Mouse (Mus musculus): ENCODE results near the gene H2al1a. TPM values are rescaled to one million over a fixed set of nuclear protein-coding genes. Genes with fewer than 3 reads are reported as not detected.
"Not testable (repeated sequence)": the region's sequence is repeated elsewhere in the genome, so short reads cannot be mapped to it uniquely, and the experiment has no call there.

H2al1a gene
- polyA plus RNA-seq (2015; fragmentation: Nextera tagmentation; extraction: Ambion mirVana): not detected in 2 replicates

GRCm38 (mm10) chrX:11298957-11299356 lies at the start of gene H2al1a:
TSS of gene H2al1a (plus strand) at chrX:11299257.
- WGBS (ENCODE audit: insufficient replicate concordance): no CpG with 5 or more reads among the region's 3 CpGs
- H3K9ac ChIP-seq; ATAC-seq (ENCODE audit: insufficient read depth): not testable (repeated sequence)

GRCm38 (mm10) chrX:11250155-11250554 lies 48.9 kb upstream of the H2al1a start:
- WGBS (ENCODE audit: insufficient replicate concordance): 46% methylated on average over 12 of the region's 12 CpGs
- no peak overlapping the region for H3K27ac ChIP-seq (replicated peaks)
- H3K4me1 ChIP-seq (replicated peaks): no peaks in the 10 kb centered on the region
- no peak overlapping the region for H3K9ac ChIP-seq
- H3K9me3 ChIP-seq (replicated peaks): no peaks in the 10 kb centered on the region
- H3K27me3 ChIP-seq: no peaks in the 10 kb centered on the region
- H3K4me3 ChIP-seq (replicated peaks): no peak overlapping the region
- no peak for ATAC-seq (ENCODE audit: insufficient read depth)
- H3K4me2 ChIP-seq: no peak overlapping the region
- H3K36me3 ChIP-seq (replicated peaks): no peaks in the 10 kb centered on the region

More at GRCm38 (mm10) chrX:11298957-11299356, at the start of gene H2al1a:
- H3K4me2 ChIP-seq; H3K4me3 ChIP-seq (replicated peaks); H3K27ac ChIP-seq (replicated peaks); H3K27me3 ChIP-seq; H3K36me3 ChIP-seq (replicated peaks); H3K4me1 ChIP-seq (replicated peaks); H3K9me3 ChIP-seq (replicated peaks): not testable (repeated sequence)

GRCm38 (mm10) chrX:11254062-11254461 lies 45.0 kb upstream of the H2al1a start:
- Histone ChIP-seq H3K27ac (replicated peaks) (no peak overlapping the region), H3K4me1 (replicated peaks) (no peaks in the 10 kb centered on the region), H3K27me3 (no peaks in the 10 kb centered on the region), H3K4me3 (replicated peaks) (no peak overlapping the region), H3K9me3 (replicated peaks) (no peaks in the 10 kb centered on the region), H3K9ac (no peak overlapping the region), H3K4me2 (no peak overlapping the region), H3K36me3 (replicated peaks) (no peaks in the 10 kb centered on the region)
- ATAC-seq (ENCODE audit: insufficient read depth): no peak
- WGBS (ENCODE audit: insufficient replicate concordance): 46% methylated on average over 5 of the region's 5 CpGs

DNA sequence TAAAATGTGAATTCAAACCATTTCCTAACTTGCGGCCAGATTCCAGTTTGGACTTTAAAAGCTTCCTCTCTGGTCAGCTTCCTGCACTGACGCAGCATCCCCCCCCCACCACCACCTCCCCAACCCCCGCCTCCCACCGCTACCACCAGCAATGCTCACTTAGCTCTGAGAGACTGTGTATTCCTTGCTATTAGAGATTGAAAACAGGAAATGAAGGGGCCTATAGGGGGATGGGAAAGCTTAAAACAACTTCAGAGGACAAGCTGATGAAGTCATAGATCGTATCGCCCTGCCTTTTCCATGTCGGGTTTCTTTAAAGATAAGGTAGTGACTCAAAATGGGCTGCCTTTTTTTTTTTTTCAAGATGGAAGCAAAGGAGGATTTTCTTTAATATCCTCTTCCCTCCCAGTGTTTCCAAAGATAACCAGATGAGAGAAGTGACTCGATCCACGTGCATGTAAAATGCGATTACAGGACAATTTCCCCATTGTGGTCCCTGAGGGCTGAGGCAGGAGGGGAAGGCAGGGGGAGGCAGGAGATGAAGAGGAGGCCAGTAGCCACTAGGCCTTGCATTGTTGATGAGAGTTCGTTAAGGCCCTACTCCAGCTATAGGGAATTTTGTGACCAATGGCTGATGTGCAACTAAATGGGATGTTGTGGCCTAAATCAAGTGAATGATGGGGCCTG lies 44.4 kb upstream of the H2al1a start:
- 26% methylated on average over 11 of the region's 11 CpGs for WGBS (ENCODE audit: insufficient replicate concordance)
- H3K9me3 ChIP-seq (replicated peaks): no peaks in the 10 kb centered on the region
- H3K4me3 ChIP-seq (replicated peaks): no peak overlapping the region
- H3K27me3 ChIP-seq: no peaks in the 10 kb centered on the region
- H3K9ac ChIP-seq: no peak overlapping the region
- no peak overlapping the region for H3K27ac ChIP-seq (replicated peaks)
- ATAC-seq (ENCODE audit: insufficient read depth): no peak
- H3K4me1 ChIP-seq (replicated peaks): no peaks in the 10 kb centered on the region
- H3K4me2 ChIP-seq: no peak overlapping the region
- H3K36me3 ChIP-seq (replicated peaks): no peaks in the 10 kb centered on the region

DNA sequence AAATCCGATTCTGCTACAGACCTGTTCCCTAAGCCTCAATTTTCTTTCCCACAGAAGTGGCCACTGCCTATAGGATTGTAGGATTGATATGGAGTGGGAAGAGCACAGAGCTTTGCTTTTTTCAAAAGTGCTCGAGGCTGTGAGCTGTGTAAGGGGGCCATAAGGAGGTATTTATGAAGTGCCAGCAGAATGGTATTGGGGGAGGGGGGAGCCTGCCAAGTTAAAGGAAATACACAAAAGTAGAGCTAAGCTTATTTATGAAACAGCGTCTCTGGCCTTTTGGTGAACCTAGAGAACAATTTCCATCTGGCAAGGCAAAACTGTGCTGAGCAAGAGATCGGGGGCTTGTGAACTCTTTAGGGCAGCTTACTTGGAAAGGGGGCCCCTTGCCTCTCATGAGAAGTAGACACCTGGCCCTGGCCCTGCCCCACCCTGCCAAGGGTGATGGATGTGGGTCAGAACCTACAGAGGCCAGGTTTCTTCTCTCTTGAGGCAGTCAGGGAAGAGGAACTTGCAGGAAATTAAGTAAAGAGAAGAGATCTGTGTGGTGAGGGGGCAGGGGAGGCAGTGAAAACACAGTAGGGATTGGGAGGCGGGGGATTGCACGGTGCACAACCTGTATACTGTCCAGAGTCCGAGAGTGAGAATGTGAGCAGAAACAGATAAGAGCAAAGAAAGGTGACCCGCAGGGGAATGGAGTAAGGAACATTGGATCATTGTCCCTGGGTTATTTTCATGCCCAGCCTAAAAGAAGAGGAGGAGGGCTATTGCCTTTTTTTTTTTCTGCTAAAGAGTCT lies 43.3 kb upstream of the H2al1a start:
- Histone ChIP-seq H3K4me3 (replicated peaks) (no peak overlapping the region), H3K9me3 (replicated peaks) (no peaks in the 10 kb centered on the region), H3K4me1 (replicated peaks) (no peaks in the 10 kb centered on the region), H3K9ac (no peak overlapping the region), H3K27ac (replicated peaks) (no peak overlapping the region), H3K36me3 (replicated peaks) (no peaks in the 10 kb centered on the region), H3K27me3 (no peaks in the 10 kb centered on the region), H3K4me2 (no peak overlapping the region)
- ATAC-seq (ENCODE audit: insufficient read depth): no peak
- WGBS (ENCODE audit: insufficient replicate concordance): 39% methylated on average over 8 of the region's 8 CpGs

DNA sequence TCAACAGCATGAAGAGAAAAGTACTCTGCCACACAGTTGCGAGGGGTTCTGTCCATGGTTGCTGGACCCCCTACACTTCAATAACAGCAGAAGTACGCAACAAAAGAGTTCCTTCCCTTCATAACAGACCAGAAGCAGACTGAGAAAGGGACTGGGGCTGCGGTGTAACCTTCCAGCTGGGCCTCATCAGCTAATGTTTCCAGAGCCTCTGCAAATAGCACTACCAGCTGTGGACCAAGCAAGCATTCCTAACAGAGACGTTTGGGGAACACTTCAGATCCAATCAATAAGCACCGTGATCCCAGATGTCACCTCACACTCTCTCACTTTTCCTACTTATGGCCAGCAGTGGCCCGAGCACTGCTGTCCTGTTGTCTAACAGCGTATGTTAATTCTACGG lies 34.1 kb upstream of the H2al1a start:
- 64% methylated on average over 8 of the region's 8 CpGs for WGBS (ENCODE audit: insufficient replicate concordance)
- no peak overlapping the region for H3K9ac ChIP-seq
- H3K36me3 ChIP-seq (replicated peaks): no peaks in the 10 kb centered on the region
- no peak overlapping the region for H3K27ac ChIP-seq (replicated peaks)
- H3K9me3 ChIP-seq (replicated peaks): no peaks in the 10 kb centered on the region
- no peaks in the 10 kb centered on the region for H3K27me3 ChIP-seq
- H3K4me3 ChIP-seq (replicated peaks): no peak overlapping the region
- no peaks in the 10 kb centered on the region for H3K4me1 ChIP-seq (replicated peaks)
- H3K4me2 ChIP-seq: no peak overlapping the region
- no peak for ATAC-seq (ENCODE audit: insufficient read depth)

- Histone ChIP-seq H3K9me3 (replicated peaks) (no peaks in the 10 kb centered on the region), H3K36me3 (replicated peaks) (no peaks in the 10 kb centered on the region), H3K9ac (no peak overlapping the region), H3K4me2 (no peak overlapping the region), H3K4me3 (replicated peaks) (no peak overlapping the region), H3K4me1 (replicated peaks) (no peaks in the 10 kb centered on the region), H3K27me3 (no peaks in the 10 kb centered on the region), H3K27ac (replicated peaks) (no peak overlapping the region)
- no peak for ATAC-seq (ENCODE audit: insufficient read depth)
- WGBS (ENCODE audit: insufficient replicate concordance): 48% methylated on average over 7 of the region's 7 CpGs
Measured at GRCm38 (mm10) chrX:11267791-11268190, 31.3 kb upstream of the H2al1a start.

GRCm38 (mm10) chrX:11269074-11269473 lies 30.0 kb upstream of the H2al1a start:
- Histone ChIP-seq H3K9me3 (replicated peaks) (no peaks in the 10 kb centered on the region), H3K27me3 (no peaks in the 10 kb centered on the region), H3K4me1 (replicated peaks) (no peaks in the 10 kb centered on the region), H3K27ac (replicated peaks) (no peak overlapping the region), H3K4me3 (replicated peaks) (no peak overlapping the region), H3K36me3 (replicated peaks) (no peaks in the 10 kb centered on the region), H3K4me2 (no peak overlapping the region), H3K9ac (no peak overlapping the region)
- no peak for ATAC-seq (ENCODE audit: insufficient read depth)
- WGBS (ENCODE audit: insufficient replicate concordance): 62% methylated on average over 3 of the region's 3 CpGs

- no peak for ATAC-seq (ENCODE audit: insufficient read depth)
- Histone ChIP-seq H3K27ac (replicated peaks) (no peak overlapping the region), H3K4me1 (replicated peaks) (no peaks in the 10 kb centered on the region), H3K4me3 (replicated peaks) (no peak overlapping the region), H3K9ac (no peak overlapping the region), H3K36me3 (replicated peaks) (no peaks in the 10 kb centered on the region), H3K9me3 (replicated peaks) (no peaks in the 10 kb centered on the region), H3K27me3 (no peaks in the 10 kb centered on the region), H3K4me2 (no peak overlapping the region)
- 50% methylated on average over 3 of the region's 3 CpGs for WGBS (ENCODE audit: insufficient replicate concordance)
Measured at GRCm38 (mm10) chrX:11273190-11273589, 25.9 kb upstream of the H2al1a start.

GRCm38 (mm10) chrX:11277083-11277482 lies 22.0 kb upstream of the H2al1a start:
- H3K4me2 ChIP-seq: no peak overlapping the region
- WGBS (ENCODE audit: insufficient replicate concordance): 50% methylated on average over 6 of the region's 6 CpGs
- ATAC-seq (ENCODE audit: insufficient read depth): no peak
- no peak overlapping the region for H3K4me3 ChIP-seq (replicated peaks)
- H3K27me3 ChIP-seq: no peaks in the 10 kb centered on the region
- H3K4me1 ChIP-seq (replicated peaks): no peaks in the 10 kb centered on the region
- H3K9me3 ChIP-seq (replicated peaks): no peaks in the 10 kb centered on the region
- H3K27ac ChIP-seq (replicated peaks): no peak overlapping the region
- H3K9ac ChIP-seq: no peak overlapping the region
- no peaks in the 10 kb centered on the region for H3K36me3 ChIP-seq (replicated peaks)

DNA sequence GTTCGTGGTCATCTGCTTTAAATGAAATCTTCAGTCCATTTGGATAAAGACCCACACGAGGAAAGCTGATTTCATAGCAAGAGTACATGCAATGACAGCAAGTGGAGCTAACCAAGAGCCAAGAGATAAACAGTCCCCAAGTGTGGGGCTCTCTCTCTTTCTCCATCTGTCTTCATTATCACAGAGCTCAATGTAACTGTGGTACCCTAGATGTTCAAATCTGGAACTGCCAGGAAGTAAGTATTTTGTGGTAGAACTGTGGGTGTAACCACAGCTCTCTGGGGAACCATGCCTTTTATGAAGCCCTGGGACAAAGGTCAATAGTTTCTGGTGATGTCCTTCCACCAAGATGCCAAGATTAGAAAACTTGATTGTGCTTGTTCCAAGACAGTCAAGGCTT lies 18.3 kb upstream of the H2al1a start:
- no peak for ATAC-seq (ENCODE audit: insufficient read depth)
- H3K9ac ChIP-seq: no peak overlapping the region
- no peak overlapping the region for H3K4me2 ChIP-seq
- H3K36me3 ChIP-seq (replicated peaks): no peaks in the 10 kb centered on the region
- 35% methylated on average over 2 of the region's 2 CpGs for WGBS (ENCODE audit: insufficient replicate concordance)
- H3K27ac ChIP-seq (replicated peaks): no peak overlapping the region
- H3K4me3 ChIP-seq (replicated peaks): no peak overlapping the region
- no peaks in the 10 kb centered on the region for H3K4me1 ChIP-seq (replicated peaks)
- H3K9me3 ChIP-seq (replicated peaks): no peaks in the 10 kb centered on the region
- no peaks in the 10 kb centered on the region for H3K27me3 ChIP-seq
